Mouse (Mus musculus) gastrocnemius, adult 18-20 months (tissue): ENCODE measurements around the gene Tlx2. TPM values are rescaled to one million over a fixed set of nuclear protein-coding genes. Genes with fewer than 3 reads are reported as not detected.

ENCODE experiments used
- DNase-seq: peaks from one replicate; pipeline ENCODE4 v3.0.0; 2021; ENCODE audit warnings: low spot score
- total RNA-seq, 2 experiments: library from RNA; stranded (reverse); gene quantifications; 2 replicates each; pipeline ENCODE4 v1.2.3; 2021

Gene Tlx2
- total RNA-seq, 2 experiments from 2014 or later, result not detected

DNA sequence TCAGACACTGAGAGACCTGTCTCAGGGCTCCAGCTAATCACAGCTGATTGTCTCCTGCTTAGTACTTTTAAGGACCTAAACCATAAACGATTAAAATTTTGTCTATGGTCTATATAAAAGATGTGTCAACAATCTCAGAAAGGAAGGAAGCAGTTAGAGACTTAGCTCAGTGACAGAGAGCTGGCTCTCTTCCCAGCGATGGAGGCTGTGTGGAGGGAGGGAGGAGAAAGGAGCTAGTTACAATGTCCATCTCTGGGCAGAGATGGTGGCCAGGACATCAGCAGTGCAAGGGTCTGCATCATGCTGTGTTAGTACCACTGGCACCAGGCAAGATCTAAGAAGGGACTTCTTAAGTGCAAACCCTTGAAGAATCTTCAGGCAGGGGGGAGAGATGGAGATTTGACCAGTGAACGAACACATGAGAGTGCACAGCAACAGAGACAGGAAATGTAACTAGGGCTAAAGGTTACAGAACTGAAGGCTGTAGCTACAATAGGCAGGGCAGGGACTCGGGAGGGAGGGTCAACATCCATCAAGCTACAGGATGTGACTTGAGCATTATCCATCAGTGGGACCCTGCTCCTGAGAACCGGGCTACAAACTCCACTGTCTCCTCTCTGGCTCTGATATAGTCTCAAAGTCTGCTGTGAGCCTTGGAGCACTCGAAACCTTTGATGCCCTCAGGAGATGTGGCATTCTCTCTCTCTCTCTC is 22.5 kb upstream of the Tlx2 start:
- no peak for DNase-seq

DNA sequence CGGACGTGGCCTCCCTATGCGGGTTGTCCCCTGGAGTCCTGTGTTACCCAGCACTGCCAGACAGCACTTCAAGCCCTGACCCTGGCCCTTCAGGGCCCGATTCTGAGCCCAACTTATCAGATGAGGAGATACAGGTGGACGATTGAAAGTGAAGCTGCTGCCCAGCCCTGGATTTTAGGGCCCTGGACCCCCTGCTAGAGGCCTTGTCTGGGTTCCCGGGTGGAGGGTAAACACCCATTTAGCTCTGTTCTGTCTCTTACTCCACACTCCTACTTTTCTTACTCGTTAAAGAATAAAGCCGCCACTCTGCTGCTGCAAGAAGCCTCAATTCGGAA is 17.8 kb upstream of the Tlx2 start:
- DNase-seq, result no peak

DNA sequence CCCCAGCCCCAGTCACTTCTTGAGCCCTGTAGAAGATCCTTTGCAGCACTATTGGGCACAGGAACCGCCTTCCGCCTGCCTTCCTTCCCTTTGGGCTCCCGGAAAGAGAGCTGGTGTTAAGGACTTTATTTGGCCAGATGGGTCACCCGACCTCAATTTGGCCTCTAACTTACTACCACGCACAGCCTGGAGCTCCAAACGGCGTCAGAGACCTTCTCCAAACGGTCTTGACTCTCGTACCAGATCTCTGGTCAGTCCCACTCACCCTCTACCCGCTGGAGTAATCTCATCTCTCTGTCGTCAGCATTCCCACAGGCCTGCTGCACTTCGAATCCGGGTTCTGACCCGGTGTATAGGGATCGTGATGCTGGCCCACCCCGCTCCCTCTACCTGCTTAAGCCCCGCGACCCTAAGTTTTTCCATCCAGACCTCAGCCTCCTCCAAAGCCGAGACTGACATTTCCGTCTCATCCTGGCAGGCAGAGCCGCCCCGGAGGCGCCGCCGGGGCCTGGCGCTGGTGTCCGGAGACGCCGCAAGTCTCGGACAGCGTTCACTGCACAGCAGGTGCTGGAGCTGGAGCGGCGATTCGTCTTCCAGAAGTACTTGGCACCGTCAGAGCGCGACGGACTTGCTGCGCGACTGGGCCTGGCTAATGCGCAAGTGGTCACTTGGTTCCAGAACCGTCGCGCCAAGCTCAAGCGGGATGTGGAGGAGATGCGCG is 17.3 kb upstream of the Tlx2 start:
- DNase-seq, result peak; percentile 49

DNA sequence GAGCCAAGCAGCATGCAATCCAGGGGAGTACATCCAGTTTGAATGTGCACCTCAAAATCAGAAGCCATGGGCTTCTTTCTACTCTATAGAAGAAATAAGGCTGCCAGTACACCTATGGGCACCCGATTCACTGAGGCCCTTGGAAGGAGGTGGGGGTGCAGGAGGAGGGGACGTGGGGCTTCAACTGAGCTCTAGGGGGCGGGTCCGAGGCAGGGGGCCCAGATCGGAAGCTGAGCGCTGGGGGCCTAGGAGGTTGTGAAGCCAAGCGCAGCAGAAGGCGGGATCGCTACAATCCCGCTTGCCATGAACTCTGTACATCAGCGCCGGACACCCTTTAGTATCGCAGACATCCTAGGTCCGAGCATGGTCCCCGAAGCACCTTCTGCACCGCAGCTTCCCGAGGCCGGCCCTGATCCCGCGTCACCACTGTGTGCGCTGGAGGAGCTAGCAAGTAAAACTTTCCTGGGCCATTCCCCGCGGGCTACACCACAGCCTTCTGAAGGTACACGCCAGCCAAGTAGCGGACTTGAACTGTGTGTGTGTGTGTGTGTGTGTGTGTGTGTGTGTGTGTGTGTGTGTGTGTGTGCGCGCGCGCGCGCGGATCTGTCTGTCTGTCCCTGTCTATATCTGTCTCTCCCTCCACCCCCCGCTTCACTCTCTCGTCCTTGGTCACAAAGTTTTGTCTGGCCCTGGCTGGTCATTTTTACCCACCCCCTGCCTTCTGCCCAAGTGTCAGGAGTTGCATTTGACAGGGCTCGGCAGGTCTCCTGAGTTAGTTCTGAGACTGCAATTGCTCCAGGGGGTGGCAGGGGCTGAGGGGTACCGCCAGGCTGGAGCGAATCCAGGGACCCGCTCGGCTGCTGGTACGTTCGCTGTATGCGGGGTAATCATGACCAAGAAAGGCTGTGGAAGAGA is 16.3 kb upstream of the Tlx2 start, which contains the start of gene Lbx2:
Gene Lbx2, plus strand, starts transcription at position 247 of the 915 bp plus-strand sequence.
- no peak for DNase-seq

DNA sequence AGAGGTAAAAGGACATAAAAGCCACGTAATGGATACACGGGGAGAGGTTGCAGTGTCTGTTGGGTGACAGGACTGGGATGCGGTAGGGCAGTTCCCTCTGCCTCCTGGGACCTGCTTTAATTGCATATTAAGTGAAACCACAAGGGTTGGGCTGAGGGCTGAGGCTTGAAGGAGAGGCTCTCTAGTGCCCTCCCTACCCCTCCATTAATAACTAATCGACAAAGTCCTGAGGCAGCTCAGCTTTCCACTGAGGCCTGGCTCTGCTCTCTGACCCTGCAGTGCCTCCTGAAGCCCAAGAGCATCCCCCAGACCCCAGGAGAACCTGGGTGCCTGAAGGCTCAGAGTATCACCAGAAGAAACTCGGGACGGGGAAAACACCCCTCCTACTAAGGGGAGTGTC is 14.4 kb upstream of the Tlx2 start:
- no peak for DNase-seq

DNA sequence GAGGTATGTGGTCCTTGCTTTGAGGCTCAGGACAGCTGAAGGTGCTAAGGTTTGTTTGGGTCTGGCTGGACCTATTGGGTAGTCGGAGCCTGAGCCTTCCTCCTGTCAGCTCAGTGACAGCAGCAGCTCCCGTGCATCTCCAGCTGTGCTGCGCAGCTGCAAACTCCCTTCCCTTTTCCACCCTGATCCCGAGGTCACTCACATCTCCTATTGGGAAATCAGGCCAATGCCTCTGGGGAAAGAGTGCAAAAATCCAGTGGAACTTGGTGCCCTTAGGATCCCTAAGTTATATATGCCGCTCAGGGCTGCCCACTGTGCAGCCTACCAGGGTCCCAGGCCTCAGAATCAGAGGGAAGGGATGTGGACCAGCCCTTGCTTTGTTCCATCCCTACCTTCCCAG is 13.4 kb upstream of the Tlx2 start:
- no peak for DNase-seq

DNA sequence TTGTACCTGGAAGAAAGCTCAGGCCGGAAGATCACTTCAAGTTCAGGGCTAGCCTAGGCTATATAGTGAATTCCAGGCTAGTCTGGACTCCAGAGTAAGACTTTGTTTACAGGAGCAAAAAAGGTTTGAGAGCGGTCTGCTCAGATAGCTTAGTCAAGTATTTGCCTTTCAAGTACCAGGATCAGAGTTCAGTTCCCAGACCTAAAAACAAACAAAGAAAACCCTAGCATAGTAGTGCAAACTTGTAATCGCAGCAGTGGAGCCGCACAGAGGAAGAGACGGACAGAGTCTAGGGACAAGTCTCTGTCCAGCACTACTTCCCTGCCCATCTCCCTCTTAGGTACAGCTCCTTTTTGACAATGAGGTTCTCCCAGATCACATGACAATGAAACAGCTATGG is 10.1 kb upstream of the Tlx2 start:
- no peak for DNase-seq

DNA sequence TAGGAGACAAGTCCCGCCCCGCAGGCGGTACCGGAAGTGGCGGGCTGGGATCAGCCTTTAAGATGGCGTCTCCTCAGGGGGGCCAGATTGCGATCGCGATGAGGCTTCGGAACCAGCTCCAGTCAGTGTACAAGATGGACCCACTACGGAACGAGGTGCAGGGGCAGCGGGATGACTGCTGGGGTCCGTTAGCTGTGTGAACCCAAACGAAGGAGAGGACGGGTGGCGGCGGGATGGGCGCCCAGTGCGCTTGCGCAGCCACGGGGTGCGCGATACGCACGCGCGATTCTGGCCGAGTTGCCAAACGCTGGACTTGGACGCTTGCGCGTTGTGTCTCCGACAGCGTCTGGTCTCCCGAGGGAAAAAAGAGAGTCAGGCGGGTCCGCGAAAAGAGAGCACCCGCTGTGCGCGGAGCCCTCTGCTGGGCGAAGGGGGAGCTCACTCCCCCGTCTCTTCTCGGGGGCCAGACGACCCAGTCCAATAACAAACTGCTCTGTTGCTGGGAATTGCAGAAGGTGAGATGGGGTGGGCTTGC is 8.3 kb upstream of the Tlx2 start:
- DNase-seq, result peak; percentile 99

DNA sequence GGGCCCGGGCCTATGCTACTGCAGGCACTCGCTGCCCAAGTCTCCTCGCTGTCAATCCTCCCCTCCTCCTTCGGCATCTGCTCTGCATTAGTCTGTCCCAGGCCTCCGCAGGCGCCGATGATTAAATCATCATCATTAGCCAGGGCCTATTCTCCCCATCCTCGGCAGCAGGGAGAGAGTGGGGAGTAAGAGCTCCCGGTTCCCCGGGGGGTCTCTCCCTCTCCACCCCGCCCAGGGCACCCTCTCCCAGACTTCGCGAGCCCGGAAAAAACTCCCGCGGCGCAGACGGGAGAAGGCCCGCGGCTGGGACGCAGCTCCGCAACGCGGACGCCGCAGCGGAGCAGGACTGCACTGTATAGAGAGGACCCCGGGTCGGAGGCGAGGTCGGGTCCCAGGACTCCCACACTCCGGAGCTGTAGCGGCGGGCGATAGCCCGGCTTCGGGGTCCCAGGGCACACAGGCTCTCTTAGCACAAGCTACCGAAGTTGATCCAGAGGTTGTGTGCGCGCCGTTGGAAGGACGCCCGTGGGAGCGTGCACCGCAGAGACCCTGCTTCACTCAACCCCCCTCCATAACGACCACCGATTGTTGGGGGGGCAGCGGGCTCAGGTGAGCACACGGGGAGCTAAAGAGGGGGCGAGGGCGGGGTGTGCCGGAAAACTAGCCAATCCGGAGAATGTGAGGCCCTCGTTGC is 7.7 kb upstream of the Tlx2 start, which contains the start of gene Pcgf1:
Gene Pcgf1, plus strand, starts transcription at position 240 of the 694 bp plus-strand sequence.
- no peak for DNase-seq

DNA sequence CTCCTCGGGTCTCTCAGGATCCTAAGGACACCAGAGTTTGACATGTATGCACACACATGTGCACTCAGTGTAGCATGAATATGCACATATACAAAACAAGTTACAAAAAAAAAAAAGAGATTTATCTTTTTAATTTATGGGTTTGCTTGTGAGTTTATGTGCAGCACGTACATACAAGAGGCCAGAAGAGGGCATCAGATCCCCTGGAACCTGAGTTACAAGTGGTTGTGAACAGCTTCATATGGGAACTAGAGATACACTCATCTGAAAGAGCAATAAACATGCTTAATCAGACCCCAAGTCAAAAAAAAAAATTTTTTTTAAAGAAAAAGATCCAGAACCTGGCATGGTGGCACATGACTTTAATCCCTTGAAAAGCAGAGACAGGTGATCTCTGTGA is 4.9 kb upstream of the Tlx2 start:
- DNase-seq, result no peak

DNA sequence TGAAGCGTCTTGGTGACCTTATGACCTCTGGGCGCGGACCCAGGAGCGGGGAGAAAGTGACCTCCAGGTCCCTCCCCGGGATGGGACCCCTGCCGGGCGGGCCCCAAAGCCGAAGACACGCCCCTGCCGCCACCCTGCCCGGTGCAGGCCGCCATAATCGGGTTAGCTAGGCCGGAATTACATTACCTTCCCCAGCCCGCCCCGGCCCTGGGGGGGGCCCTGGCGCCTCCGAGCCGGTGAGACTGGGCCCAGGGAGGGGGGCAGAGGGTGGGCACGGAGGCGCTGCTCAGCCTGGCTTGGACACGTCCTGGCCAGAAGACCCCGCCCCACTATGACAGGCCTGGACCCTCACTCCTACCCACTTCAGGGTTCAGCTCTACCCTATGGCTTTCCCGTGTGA is 1.1 kb upstream of the Tlx2 start:
- DNase-seq, result no peak

DNA sequence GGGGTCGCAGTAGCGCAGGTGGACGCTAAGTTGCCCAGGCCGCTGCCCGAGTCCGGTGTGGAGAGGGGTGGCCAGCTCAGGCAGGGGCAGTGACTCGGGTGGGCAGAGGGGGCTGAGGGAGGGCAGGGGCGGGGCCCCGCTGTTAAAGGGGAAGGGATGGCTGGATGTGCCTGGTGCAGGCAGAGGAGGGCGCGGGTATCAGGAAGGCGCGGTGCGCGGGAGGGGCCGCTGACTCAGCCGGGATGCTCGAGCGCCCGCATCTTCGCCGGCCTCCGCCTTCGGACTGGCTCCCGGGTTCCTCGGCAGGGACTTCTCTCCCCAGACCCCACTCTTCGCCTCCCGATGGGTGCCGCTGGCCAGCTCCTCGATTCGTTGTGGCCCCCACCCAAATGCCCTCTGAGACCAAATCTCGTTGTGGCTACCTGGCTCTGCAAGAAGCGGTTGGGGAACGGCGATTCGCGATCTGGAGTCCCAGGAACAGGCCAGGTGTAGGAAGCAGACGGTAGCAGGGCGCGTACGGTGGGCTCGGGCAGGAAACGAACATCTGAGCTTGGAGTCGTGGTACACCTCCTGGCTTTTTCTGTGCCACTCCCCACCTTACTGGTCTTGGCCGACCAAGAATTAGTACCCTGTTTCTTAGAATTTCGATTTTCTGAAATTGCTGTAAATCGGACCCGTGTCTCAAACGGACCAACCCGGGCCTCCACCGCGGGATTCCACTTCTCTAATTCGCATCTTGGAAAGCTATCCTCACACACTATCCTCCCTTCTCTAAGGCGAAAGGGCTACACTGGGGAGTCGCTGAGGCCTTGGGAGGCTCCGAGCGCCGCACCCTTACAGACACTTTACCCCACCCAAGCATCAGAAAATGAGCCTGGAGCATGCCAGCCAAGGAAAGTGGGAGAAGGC is 472 bp upstream of the Tlx2 start:
- no peak for DNase-seq

DNA sequence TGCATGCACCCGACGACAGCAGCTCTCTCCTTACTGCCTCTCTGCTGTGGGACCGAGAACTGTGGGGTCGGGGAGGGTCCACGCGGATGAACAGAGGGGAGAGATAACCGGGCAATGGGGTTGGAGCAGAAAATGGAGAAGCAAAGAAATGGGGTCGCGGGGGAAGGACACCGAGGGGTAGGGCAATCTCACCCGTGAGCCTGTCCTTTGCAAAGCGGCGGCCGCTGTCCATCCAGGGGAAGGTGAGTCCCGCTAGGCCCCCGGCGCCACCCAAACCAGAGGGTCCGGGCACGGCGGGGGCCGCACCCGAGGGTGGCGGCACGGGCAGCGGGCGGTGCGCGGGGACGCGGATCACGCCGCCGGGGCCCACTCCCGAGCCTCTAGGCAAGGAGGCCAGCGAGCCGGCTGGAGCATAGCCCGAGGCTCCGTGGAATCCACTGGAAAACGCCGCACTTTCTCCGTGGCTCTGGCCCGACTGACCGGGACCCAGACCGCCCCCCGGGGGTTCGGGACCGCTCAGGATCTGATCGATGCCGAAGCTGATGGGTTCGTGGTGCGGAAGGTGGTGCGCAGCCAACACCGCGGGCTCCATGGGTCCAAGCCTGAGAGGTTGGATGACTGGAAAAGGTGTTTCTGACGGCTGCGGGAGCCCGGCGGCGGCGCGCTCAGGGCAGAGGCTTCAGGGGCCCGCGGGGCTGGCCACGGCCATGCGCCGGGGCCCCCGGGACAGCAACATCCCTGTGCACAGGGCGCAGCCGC is 426 bp downstream of the Tlx2 start:
- DNase-seq, result no peak

DNA sequence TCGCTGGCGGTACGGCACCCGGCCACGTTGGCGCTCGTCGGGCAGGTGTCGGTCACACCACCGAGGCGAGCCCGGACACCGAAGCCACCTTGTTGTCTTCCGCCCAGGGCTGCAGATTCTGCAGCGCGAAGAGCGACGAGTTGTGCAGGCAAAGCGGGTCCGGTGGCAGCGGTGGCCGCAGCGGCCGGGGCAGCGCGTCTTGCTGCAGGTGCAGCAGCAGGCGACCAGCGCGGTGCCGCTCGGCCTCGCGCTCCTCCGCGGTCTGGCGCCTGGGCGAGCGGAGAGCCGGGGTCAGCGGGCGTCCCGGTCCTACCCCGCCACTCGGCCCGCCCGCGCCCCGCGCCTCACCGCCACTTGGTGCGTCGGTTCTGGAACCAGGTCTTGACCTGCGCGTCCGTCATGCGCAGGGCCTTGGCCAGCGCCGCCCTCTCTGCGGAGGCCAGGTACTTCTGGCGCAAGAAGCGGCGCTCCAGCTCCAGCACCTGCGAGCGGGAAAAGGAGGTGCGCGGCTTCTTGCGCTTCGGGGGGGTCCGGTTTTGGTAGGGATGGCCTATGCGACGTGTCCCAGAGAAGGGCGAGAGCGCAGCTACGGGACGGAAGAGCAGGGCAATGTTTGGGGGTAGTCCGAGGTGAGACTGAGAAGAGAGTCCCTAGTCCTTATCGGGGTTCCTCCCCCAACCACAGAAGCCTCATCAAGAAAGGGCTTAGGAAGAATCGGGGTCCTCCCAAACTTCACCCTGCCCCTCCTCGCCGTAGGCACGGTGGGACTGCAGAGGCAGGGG is 1.2 kb downstream of the Tlx2 start:
- no peak for DNase-seq

DNA sequence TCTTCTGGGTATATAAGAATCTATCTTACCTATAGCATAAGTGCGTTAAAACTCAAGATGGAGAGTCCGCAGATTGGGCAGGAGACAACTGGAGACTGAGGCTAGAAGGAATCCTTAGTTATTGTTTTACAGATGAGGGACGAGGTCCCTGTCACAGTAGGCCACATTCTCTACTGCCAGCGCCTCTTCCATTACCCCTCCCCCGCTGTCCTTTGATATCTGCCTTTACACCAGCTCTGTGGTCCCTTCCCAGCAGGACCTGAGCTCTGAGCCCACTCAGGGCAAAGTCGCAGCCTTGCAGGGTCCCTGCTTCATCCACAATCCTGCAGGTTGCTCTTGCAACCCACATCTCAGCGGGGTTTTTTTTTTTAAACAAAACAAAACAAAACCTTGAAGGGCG is 1.9 kb downstream of the Tlx2 start:
- DNase-seq, result no peak

DNA sequence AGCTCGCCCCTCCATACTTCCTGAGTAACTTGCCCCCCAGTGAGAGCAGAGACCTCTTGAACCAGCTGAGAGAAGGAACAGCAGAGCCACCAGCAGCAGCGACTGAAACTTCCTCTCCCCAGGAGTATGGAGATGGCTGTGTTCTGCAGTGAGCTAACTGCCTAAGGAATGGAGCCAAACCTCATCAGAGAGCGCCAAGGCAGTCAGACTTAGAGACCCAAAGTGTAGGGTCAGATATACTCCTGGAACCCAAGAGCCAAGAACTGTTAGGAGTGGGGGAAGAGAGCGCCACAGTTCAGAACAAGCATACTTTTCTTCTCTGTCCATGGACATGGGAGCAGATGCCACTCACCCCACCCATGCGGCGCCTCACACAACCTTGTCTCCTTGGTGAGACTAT is 3.7 kb downstream of the Tlx2 start:
- no peak for DNase-seq

DNA sequence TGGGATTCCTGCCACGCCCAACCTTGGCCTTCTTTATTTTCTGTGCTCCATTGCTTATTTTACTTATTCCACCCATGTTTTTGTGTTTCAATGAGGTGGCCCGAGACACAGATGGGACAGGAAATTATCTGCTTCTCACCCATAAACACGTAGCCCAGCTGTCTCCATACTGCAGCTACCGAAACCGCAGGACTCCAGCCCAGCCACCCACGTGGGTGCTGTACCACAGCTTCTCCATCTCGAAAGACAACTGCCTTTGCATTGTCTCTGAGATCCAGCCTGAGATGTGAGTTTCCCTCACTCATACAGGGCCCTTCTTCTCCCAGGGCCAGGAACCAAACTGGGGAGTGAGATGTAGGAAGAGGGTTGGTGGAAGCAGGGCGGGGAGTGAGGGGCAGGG is 4.1 kb downstream of the Tlx2 start:
- no peak for DNase-seq

DNA sequence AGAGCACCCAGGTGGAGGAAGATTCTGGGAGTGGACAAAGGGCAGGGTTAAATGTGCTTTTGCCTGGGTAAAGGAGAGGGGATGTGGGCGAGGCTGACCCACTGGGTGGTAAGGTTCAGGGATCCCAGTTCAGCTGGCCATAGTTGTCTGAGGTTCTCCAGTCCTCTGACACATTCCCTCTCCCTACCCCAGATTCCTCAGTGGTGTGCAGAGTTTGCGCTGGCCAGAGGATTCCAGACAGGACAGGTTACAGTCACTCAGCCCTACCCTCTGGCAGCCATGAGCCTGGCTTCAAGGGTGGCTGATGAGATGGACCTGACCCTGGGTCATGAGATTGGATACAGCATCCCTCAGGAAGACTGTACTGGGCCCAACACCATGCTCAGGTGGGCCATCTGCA is 11.4 kb downstream of the Tlx2 start:
- DNase-seq, result no peak

DNA sequence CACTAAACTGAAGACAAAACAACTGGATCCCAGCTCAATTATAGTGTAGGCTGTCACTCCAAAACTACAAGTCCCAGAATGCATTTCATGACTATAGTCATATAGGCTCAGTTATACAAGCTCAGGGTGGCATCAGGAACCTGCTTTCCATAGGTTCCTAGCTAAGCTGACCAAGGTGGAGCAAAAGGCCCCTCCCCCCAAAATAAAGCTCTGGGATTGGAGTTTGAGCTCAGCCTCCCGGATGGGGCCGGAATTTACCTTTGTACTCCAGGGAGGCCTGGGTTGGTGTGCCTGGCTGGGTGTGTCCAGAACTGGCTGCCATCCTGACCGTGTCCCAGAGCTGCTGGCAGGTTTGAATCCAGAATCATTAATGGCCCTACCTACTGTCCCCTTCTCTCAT is 12.3 kb downstream of the Tlx2 start, which contains the start of gene Dqx1:
Gene Dqx1, plus strand, starts transcription at position 55 of the 400 bp plus-strand sequence.
- no peak for DNase-seq
